Mouse (Mus musculus) spleen, postnatal 4 days (tissue): ENCODE results near the gene Atg7.

Source experiments
- DNase-seq, 2 experiments: peaks; one replicate each; pipeline ENCODE4 v3.0.0; 2022; ENCODE audit warnings: low spot score in 2 of 2

The Atg7 gene

DNA sequence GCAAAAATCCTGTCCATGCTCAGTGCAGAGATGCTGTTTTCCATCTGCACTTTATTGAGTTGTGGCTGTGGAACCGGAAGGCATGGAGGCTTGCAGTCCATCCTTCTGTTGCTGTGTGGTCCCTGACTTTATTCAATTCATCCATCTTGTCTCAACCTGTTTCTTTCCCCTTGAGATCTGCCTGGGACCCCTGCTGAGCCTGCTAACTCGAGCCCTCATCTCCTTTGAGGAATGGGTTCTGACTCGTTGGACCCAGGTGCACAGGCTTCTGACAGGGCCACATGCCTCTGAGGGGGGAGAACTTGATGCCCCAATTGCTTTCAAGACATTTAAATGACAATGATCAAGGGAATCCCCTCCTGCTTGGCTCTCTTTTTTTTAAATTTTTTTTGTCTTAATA lies 143.6 kb downstream of the Atg7 start:
- DNase-seq: no peak

DNA sequence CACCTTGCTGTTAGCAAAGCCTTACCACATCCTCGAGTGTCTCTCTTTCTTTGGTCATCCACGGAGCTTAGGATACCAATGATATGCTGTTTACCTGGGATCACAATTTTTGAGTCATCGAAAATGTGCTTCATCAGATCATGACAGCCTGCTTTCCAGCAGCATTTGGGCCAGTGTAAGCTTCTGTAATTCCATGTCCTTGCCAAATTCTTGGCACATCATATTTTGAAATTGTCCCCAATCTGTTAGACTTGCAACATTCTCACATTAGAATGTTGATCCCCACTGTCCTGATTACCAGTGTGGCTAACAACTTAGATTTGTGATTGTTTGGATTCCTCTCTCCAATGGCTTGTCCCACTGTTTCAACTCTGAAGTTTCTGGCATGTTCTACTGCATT lies 144.7 kb downstream of the Atg7 start:
- DNase-seq: no peak

DNA sequence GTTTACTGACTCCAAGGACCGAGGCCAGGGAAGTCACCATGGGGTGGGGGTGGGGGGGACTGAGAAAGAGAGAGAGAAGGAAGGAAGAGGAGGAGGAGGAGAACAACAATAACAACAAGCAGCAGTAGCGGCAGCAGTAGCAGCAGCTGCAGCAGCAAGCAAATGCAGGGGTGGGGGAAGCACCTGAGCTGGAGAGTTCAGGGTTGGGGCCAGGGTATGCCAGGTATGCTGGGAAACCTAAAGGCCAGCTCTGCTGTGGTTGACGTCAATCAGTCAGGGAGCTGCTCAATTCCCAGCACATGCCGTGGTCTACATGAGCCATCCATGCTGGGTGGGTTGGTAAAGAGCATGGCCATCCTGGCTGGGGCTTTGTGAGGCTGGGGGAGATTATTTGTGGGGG lies 145.8 kb downstream of the Atg7 start:
- DNase-seq: no peak

DNA sequence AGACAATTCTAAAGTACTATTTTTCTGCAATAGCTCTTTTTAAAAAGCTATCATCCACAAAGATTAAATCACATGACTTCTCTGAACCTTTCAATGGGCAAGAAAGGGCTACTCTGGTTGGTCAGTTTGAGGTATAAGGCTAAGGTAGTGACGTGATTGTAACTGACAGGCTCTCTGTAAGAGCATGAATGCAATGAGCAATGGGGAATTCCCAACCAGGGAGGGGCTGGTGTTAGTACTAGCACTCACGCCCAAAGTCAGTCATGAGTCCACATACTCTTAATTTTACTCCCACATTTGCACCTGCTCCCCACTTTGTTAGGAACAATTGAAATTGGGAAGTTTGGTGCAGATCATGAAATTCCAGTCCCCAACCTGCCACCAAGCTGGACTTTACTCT lies 147.2 kb downstream of the Atg7 start:
- no peak for DNase-seq

DNA sequence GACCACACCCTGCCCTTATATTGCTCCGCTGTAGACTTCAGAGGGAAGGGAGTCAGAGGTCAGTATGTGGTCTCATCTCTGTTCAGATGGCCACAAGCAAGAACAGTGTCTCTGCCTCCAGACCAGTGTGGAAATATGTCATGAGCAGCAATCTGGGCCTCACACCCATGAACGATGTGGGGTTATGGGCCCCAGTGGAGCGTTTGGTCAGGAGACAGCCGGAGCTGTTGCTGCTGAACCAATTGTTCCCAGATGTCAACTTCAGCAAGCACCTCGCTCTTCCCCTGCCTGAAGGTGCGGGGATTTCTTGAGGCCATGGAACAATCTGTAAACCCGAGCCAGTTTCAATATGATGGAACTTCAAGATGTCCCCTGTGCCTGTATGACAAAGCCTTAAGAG lies 148.0 kb downstream of the Atg7 start:
- no peak for DNase-seq

DNA sequence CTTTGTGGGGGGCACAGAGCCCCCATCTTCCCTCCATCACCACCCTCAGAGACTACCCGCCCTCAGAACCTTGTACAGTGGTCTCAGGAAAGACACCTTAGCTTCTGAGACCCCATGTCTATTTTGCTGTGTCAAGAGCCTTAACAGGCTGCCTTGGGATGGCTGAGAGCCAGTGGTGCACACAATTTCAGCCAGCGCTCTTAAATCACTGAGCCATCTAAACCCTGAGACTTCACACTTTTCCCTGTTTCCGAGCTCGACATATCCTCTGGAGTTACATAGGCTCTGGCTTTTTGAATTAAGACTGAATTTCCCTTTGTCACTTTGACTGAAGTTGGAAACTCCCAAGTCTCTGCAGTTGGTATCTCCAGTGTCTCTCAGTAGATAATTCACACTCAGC lies 148.9 kb downstream of the Atg7 start:
- DNase-seq: no peak

DNA sequence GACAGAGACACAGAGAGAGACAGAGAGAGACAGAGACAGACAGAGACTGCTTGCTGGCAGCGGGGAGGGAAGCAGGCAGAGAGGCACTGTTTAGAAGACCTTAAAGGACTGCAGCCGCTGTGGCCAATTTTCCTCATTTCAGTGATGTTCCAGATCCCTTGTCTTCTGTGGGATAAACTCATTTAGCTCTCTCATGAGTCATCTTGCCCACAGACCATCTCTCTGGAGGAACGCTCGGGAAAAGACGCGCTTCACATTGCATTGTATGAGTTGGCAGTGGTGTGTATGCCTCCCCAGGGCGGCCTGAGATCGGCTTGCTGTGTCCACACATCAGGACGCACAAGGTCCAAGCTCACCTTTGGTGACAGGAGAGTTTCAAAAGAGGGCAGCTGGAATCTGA lies 151.8 kb downstream of the Atg7 start:
- DNase-seq: no peak

DNA sequence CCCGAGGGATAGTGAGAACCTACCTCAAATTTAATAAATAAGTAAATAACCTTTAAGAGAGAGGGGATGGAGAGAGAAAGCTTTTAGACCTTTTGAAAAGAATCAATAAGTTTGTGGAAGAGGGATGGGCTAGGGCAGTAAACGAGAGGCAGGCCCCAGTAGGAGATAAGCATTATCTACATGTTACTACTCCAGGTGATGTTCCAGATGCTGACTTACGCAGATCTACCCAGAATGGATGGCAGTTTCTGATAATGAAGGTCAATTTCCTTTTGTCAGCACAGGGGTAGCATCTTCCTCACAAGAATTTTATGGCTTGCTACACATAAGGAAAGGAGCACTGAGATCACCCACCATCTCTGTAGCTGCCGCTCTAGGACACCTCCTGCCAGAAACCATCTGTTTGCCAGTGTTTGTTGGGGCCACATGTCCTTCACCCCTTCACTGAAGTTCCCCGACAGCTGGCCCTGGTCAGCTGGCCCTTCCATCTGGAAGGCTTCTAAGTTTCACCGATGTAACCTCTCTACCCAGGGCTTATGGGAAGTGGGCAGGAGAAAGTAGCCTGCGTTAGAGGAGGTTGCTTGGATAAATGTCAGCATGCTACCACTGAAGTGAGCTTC lies 152.9 kb downstream of the Atg7 start:
- no peak for DNase-seq

DNA sequence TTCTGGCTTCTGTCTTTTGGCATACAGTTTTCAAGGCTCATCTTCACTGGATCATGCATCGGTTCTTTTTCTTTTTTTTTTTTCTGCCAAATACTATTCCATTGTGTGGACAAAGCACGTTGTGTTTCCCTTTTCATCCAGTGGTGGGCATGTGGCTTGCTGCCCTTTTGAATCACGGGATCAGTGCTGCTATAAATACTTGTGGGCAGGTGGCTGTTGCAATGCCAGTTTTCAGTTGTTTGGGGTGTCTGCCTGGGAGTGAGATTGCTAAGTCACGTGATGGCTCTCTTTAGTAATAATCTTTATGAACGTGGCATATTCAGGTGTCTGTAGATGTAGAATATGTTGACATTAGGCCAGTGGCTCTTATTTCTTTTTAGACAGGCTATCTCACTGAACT lies 155.0 kb downstream of the Atg7 start:
- DNase-seq: no peak

DNA sequence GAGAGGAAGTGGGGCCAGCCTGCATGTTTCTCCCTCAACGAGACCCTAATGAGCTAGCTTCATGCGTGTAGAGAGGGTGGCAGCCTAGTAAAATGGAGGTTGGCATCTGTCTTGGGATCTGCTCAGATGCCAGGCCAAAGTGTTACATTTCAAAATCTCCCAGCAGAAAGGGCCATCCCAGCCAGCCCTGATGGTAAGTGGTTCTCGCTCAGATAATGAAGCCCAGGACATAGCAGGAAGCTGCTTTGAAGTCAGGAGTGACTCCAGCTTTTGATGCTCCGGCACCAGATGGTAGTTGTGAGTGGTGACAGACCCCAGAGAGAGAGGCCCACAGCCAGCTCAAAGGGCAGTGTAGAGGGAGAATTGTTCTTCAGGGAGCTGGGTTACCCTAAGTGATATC lies 155.8 kb downstream of the Atg7 start:
- DNase-seq: no peak

DNA sequence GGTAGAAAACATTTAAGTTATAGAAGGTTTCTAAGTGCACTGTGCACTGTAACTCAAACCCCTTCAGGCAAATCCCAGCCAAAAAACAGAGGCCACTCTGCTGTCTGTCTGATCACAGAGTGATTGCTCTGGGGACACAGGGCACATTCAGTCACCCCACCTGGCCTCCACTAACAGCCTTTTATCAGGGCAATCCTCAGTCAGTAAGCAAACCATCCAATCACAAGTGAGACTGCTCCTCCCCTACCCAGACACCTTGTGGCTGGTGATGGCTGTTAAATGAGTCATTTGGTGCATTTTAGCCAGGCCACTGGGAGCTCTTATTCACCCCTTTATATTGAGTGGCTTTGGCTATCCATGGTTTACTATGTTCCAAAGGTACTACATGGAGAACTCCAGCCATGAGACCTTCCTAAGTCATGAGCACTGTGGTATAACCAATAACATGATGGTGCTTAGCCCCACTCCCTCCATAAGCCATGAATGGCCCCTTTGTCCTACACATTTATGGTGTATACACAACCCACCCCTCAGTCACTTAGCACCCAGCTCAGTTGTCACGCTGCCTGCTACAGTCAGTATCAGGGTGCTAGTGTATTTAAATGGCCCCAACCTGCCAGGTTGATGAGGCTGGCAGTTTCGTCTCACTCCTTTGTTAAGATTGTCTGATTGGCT lies 157.5 kb downstream of the Atg7 start:
- no peak for DNase-seq

DNA sequence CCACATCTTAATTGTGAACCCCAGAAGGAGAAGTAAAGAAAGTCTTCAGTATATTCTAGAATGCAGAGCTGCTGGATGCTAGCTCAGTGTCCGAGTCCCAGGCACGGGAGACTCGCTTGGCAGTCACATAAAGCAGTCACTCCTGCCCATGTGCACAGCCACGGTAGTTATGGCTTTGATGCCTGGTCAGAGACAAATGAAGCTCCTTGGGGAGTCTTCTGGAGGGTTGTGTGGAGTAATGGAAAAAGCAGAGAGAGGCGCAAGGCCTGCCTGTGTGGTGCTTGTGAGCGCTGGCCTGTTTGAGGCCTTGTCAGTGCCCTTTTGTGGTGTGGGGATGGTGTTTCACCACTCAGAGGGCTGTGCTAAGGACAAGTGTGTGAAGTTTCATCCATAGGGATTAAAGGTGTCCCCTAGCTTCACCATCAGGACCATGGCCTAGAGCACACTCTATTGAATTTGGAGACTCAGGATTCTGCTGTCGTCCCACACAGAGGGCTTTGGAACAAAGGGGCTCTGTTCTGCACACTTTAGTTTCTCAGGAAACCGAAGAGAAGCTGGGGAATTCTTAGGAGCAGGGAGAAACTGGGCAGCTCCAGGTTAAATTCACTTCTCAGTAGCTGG lies 161.1 kb downstream of the Atg7 start:
- no peak for DNase-seq

DNA sequence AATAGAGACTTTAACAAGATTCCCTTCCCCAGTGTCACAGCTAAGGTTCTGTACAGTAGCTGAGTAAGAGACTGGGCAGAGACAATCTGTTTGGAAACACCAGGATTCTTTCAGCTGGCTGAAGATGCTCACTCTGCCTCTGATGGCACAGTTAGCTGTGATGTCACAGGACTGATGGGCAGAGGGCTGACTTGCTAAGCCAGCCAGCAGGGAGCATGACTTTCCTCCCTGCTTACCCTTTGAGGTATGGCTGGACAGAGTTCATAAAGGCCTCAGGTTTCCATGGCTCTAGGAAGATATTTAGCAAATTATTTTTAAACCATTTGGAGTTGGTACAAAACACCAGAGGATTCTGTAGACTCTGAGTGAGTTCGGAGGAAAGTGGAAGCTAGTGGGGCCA lies 162.0 kb downstream of the Atg7 start:
- DNase-seq: no peak

DNA sequence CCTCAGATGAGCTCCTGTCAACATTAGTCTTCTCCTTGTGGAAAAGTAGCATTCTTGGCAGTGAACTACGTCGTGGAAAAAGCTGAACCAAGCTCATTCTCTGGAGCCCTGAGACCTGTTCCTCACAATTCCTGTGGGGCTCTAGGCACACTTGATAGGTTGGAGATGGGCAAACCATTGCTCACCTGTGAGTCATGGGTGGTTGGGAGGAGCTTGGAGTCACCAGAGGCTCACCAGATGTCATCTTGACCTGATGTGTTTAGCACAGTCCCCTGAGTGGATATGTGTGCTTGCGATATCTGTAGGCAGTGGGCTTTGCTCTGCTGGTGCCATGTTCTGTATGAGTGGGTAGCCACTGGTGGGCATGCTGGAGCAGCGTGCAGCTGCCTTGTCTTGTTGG lies 163.0 kb downstream of the Atg7 start:
- DNase-seq: no peak

DNA sequence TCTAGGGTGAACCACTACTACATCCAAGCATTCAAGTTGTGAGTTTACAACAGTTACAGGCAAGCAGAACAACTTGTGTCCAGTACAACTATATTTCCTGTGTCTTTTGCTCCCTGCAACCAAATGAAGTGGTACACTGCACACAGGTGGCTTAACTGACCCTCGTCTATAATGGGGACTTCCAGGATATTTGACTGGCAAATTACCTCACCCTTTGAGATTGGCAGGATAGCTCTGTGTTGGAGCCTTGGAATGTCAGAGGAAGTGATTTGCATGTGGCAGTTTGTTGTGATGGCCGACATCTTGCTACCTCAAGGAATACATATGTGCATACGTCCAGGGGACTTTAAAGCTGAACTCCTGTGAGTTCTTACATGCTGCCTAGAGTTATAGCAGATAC lies 164.6 kb downstream of the Atg7 start:
- DNase-seq: no peak

DNA sequence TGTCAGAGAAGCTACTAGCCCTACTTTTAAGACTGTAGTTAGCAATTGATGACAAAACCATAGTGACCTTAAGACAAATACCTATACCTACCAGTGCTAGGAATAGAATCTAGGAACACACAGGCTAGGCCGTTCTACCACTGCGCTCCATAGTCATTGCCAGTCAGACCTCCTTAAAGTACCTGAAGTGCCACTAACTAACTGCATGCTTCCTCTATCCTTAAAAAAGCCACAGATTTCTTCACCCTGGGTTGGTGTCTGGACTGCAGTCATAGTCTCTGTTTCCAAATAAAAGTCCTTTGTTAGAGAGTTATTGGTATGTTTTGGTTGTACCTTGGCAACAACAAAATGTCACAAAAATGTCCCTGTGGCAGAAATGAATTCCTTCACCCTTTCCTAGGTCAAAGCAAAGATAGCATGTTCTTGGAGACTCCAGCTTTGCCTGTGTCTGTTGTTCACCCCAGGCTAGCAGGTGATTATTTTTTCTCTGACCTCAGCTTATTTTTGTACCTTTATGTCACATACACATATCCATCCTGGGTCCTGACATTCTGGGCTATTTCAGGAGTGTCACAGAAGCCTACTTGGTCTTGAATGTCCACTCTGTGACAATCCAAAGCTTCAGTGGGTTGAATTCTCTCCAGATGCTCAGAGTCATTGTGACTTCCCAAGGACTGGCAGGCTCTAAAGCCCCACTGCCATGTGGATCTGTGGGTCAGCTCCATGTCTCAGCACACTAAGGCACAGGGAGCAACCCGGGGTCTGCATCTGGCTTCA lies 165.9 kb downstream of the Atg7 start:
- no peak for DNase-seq

DNA sequence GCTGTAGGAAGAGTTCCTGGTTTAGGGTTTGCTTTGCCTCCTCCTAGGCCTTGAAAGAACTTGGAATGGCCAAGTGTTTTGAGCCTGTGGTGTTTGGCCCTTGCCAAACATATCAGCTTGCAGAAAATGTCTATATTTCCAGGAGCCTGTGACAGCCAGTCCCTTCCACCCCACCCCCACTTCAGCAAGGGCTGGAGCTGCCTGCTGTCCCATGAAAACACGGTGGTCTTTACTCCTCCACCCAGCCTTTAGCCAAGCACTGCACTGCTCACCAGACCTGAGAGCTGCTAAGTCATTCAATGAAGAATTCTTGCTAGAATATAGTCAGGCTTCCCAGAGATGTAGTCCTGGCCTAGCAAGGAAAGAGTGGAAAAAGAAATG lies 166.5 kb downstream of the Atg7 start:
- no peak for DNase-seq

DNA sequence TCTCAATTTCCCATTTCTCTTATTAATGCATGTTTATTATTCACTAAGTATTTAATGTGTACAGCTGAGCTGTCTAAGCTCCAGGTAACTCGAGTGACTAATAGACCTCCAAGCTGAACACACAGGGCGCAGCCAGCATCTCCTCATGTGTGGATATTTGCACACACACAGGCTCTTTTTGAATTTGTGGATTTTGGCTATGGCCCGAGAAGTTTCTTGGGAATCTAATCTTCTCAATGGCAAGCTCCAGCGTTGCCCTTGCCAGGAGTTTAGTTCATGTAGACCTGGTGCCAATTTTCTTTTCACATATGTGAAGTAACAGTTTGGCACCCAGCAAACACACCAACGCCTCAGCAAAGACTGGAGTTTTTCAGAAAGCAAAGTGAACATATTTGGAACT lies 169.4 kb downstream of the Atg7 start:
- DNase-seq: no peak

DNA sequence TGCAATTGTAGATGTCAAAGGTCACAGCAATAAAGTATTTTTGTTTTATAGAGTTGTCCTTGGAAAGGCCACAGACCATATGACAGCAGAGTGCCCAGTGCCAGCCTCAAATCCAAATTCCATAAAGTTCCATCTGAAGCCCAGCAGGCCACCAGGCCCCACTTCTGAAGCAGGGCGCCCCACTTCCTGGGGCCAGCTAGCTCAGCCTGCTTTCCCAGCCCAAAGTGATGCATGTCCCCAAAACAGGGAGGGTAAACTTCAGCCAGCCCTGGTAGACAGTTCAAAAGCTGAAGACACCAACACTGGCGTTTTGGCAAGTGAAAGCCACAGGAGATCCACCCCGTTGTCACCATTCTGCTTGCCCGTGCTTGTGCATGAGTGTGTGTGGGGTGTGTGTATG lies 169.9 kb downstream of the Atg7 start:
- DNase-seq: no peak

DNA sequence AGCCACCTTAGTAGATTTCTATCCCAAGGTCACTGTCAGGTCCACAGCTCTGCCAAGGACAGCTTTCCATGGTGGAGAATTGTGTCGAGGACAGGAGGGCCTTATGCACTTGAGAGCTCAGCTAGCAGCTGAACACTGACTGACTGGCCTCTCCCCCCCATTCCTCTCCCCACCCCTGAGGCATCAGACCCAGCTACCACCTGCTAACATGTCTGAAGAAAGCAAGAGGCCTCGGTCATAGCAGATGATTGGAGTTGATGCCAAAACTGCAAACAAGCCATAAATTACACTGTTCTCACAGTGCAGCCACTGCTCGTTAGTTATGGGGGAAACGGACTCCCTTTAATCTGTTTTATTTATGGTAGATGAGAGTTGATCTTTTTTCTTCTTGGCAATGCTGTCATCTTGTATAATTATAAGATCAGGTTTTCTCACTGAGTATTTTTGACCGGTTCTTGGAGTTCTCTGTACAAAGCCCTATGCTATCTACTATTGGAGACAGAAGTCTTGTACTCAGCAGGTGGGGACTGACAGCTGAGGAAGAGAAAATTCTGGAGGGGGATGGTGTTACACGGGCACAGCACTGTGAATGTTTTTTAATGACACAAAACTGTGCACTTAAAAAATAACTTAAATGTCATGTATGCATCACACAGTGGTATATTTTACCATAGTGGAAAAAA lies 171.4 kb downstream of the Atg7 start:
- DNase-seq: no peak

DNA sequence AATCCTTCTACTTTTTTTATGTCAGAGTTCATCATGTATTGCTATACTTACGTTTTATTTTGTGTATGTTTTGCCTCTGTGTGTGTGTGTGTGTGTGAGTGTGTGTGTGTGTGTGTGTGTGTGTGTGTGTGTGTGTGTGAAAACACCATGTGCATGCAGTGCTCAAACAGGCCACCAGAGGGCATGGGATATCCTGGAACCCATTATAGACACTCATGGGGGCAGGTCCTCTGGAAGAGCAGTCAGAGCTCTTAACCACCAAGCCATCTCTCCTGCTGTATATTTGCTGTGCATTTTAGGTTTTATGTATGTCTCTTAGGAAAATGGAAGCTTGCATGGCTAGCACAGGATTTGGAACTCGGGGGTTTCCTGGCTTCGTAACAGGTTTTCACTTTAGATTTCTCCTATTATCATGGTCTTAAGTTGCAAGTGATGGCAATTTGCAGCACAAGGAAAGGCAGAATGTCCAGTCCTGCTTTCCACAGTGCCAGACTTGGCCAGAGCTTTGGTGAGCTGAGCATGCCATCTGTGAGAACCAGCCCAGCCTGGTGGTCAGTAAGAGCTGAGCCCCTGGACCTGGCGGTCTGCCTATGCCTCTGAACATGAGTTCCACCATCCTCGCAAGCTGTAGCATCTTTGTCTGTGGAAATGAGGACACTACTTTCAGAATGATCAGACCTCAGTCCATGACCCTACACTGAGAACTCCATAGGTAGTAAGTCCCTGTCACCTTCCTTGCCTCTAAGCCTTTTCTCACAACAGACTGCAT lies 172.2 kb downstream of the Atg7 start:
- DNase-seq: no peak

DNA sequence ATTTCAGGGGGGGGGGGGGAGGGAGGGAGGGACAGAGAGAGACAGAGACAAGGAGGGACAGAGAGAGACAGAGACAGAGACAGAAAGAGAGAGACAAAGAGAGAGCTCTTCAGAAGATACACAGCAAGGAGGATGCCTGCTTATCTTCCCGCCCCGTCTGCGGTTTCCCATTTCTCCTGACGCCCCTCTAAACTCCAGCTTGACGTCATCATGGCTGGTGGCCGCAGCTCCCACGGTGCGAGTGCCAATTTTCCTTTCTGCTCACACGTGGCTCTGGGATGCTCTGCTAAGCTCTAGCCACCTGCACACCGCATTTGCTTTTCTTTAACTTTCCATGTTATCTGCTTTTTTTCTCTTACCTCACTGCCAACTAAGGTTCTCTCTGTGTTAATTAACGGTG lies 175.1 kb downstream of the Atg7 start:
- no peak for DNase-seq
